In the genomic region with DNA sequence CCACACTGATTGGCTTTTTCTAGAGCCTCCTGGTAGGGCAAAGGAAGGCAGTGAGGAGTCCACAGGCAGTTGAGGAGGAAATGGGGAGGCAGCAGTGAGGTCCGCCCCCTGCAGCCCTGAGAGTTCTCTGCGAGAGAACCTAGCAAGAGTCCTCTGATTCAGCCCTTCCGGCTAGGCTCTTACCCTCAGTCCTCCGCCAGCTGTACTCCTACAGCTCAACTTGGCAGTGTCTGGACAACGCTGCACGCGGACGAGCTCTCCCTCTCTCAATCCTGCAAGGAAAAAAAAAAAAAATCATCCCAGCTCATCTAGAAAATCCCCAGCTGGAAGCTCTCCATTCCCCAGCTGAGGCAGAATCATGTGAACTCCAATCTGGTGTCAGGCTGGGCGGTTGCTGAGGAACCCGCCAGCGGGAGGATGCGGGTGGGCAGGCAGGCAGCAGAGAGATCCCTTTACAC, we compare ENCODE assay signal across 9 mouse cellular contexts. TPM values are rescaled to one million over a fixed set of nuclear protein-coding genes. Genes with fewer than 3 reads are reported as not detected.
A peak's percentile ranks its signal among the peaks of the same experiment; 100 is the strongest.
DNase-seq lines count a peak whose midpoint lies in the region; ATAC-seq and TF ChIP-seq lines count a peak whose summit lies in the region.
"Had no signal": no experiment of that assay in that cellular context is flagged by ENCODE, and none has a peak within 500 bp of the region (broad histone marks: within the 10 kb centered on the region; RNA-seq: fewer than 3 reads in every experiment).

No protein-coding gene starts in this region.

- no peak for TF ChIP-seq EP300 in lung, postnatal 0 days (IDR thresholded peaks at IDR 0.05)

- H3K27ac ChIP-seq in lung, postnatal 0 days (ENCODE audit: low read length), result no peak overlapping the region

- no peaks in the 10 kb centered on the region for H3K9me3 ChIP-seq in lung, postnatal 0 days (ENCODE audit: low read length)
- H3K9me3 ChIP-seq: megakaryocyte, embryonic 14.5 days had no signal

- H3K27me3 ChIP-seq in lung, postnatal 0 days (replicated peaks; ENCODE audit: insufficient read depth, low read length), result no peaks in the 10 kb centered on the region

- WGBS in lung, postnatal 0 days, result 13% methylated on average over 12 of the region's 12 CpGs

- intact Hi-C loops in heart, postnatal 25 days (cut with DNase I), result no loop called here

- H3K4me3 ChIP-seq in lung, postnatal 0 days (ENCODE audit: low read depth, low read length), result no peak overlapping the region
- H3K4me3 ChIP-seq: megakaryocyte, embryonic 14.5 days had no signal

- no peaks in the 10 kb centered on the region for H3K4me1 ChIP-seq in lung, postnatal 0 days (ENCODE audit: insufficient read depth, low read depth, low read length)

- DNase-seq in heart, adult 11 months, result peak; percentile 96
- no peak for DNase-seq in heart, postnatal 25 days (ENCODE audit: low spot score)
- peak; percentile 72 for DNase-seq in CD4-positive helper T cell, adult 2 months (ENCODE audit: low read depth, low spot score)
- peak; percentile 84 for DNase-seq in induced T-regulatory cell, adult 2 months (ENCODE audit: low read depth)
- DNase-seq in lung, postnatal 0 days (ENCODE audit: low spot score), result peak; percentile 82
- peak; percentile 33 for DNase-seq in skeletal muscle tissue, adult 2 months (ENCODE audit: low read depth, low spot score)
- DNase-seq in spleen, adult 12 weeks (ENCODE audit: low spot score), result no peak

- H3K36me3 ChIP-seq in lung, postnatal 0 days (ENCODE audit: insufficient read depth, low read length), result no peaks in the 10 kb centered on the region

- no peak overlapping the region for H3K9ac ChIP-seq in lung, postnatal 0 days (replicated peaks; ENCODE audit: low read depth)

- no peak overlapping the region for H3K4me2 ChIP-seq in lung, postnatal 0 days (replicated peaks; ENCODE audit: low read depth, low read length)

- TF ChIP-seq CTCF in lung, postnatal 0 days (IDR thresholded peaks at IDR 0.05), result no peak

- peak; percentile 57; the same call in 1 of the 2 replicates for ATAC-seq in common myeloid progenitor, adult 5-6 weeks (replicated peaks; ENCODE audit: low read depth, poor library complexity, severe bottlenecking)
- peak; percentile 70 for ATAC-seq in lung, postnatal 0 days

RNA-seq across cellular contexts. Expression of a gene that starts 20.2 kb away (rescaled TPM):
- total RNA-seq in heart, postnatal 25 days (2021), result under 1 TPM; 0.23 to 0.92 TPM
- total RNA-seq in common myeloid progenitor, adult 5-6 weeks (2017), result not detected in 2 replicates
- 0.15 and 0.21 TPM in 2 replicates for polyA plus RNA-seq in lung, postnatal 0 days (2015; fragmentation: Nextera tagmentation; extraction: Ambion mirVana)

Comparison
In these comparisons a context has a peak if more than half of its experiments do, and no peak if none do; other contexts are left out.
1. DNase-seq: peak in heart, adult 11 months (single experiment), CD4-positive helper T cell, adult 2 months (single experiment), induced T-regulatory cell, adult 2 months (single experiment), lung, postnatal 0 days (single experiment) and skeletal muscle tissue, adult 2 months (single experiment); none in heart, postnatal 25 days (single experiment) and spleen, adult 12 weeks (single experiment).